Mouse (Mus musculus): ENCODE data around the gene Ano1. TPM values are rescaled to one million over a fixed set of nuclear protein-coding genes. Genes with fewer than 3 reads are reported as not detected.

Gene Ano1
- polyA plus RNA-seq, 1 experiment from 2014 or later = not detected

DNA sequence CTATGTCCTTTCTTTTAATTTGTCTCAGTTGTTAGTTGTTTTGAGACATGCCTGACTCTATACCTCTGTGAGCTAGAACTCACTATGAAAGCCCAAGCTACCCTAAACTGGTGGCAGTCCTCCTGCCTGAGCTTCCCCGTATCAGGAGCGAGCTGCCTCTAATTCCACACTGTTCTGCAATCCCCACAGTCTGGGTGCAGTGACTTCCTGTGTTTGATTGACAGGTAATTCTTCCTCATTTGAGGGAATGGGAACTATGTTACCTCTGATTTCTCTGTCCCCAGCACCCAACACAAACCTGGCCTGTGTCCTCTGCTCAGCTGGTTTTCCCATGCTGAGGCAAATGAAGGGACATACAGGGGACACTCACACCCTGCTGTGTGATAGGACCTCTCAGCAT lies 27.9 kb upstream of the Ano1 start:
- Histone ChIP-seq H3K36me3 (ENCODE audit: inconsistent target) (no peaks in the 10 kb centered on the region), H3K4me3 (ENCODE audit: inconsistent target) (no peak overlapping the region), H3K79me2 (ENCODE audit: inconsistent target) (no peaks in the 10 kb centered on the region), H3K27ac (no peak overlapping the region)
- WGBS (ENCODE audit: missing documents) = 5% methylated on average over 2 of the region's 2 CpGs

DNA sequence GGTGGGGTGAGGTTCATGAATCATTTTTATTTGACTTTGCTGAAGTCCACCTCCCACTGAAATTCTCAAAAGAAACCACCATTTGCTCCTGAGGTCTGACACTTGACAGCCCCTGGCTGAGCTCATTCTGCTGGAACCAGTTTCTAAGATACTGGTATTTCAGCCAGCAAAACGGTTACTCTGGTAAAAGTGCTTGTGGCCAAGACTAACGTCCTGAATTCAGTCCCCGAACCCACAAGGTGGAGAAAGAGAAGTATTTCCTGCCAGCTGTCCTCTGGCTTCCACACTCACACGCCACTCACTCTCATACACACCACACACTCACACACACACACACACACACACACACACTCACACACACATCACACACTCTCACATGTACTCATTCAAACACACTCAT lies 26.0 kb upstream of the Ano1 start:
- Histone ChIP-seq H3K79me2 (ENCODE audit: inconsistent target) (no peaks in the 10 kb centered on the region), H3K4me3 (ENCODE audit: inconsistent target) (no peak overlapping the region), H3K36me3 (ENCODE audit: inconsistent target) (no peaks in the 10 kb centered on the region), H3K27ac (no peak overlapping the region)
- WGBS (ENCODE audit: missing documents) = 13% methylated on average over 4 of the region's 4 CpGs

DNA sequence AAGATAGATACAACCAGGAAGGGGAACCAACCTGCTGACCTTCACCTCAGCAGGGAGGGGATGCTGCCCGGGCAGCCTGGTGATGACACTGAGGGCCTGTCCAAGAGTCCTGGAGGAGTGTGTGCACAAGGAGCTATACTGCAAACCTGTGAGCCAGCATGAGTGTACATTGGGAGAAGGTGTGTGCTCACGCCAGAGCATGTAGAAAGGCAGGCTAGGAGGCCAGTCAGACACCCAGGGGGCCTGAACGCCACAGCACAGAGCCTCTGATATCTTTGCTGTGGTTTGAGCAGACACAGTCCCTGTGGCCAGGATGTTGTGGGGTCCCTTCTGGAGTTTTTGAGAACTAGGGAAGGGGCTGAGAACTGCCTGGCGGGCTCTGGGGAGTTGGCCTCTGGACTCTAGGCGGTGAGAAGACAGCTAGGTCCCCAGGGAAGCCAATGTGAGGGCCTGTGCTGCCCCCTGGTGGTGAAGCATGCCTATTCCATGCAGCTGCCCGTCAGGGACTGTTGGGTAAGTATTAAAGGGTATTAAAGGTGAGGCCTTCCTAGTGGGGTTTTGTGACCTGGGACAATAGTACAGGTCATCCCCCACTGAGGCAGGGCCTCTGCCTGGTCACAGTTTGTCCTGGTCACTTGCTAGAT lies 24.2 kb upstream of the Ano1 start:
- no peak overlapping the region for H3K4me3 ChIP-seq (ENCODE audit: inconsistent target)
- H3K27ac ChIP-seq = no peak overlapping the region
- no peaks in the 10 kb centered on the region for H3K36me3 ChIP-seq (ENCODE audit: inconsistent target)
- H3K79me2 ChIP-seq (ENCODE audit: inconsistent target) = no peaks in the 10 kb centered on the region
- WGBS (ENCODE audit: missing documents) = 42% methylated on average over 6 of the region's 6 CpGs

DNA sequence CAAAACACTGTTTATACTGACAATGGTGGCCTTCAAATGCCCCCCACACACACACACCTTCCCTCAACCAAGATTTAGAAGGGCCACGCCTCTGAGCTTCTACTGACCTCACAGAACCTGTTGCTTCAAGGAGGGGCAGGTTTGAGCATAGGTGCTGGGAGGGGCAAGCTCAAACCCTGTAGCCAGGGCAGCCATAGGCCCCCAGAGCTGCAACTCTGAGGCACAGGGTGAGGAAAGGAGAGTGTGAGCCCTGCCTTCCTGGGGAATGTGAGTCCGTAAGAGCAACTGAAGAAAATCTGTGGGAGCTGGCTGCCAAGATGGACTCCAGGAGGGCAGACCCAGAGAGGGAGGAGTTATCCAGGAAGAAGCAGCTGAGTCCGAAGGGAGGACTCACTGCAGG lies 23.4 kb upstream of the Ano1 start:
- Histone ChIP-seq H3K4me3 (ENCODE audit: inconsistent target) (no peak overlapping the region), H3K27ac (no peak overlapping the region), H3K79me2 (ENCODE audit: inconsistent target) (no peaks in the 10 kb centered on the region), H3K36me3 (ENCODE audit: inconsistent target) (no peaks in the 10 kb centered on the region)
- WGBS (ENCODE audit: missing documents) = 94% methylated on average over 3 of the region's 3 CpGs

DNA sequence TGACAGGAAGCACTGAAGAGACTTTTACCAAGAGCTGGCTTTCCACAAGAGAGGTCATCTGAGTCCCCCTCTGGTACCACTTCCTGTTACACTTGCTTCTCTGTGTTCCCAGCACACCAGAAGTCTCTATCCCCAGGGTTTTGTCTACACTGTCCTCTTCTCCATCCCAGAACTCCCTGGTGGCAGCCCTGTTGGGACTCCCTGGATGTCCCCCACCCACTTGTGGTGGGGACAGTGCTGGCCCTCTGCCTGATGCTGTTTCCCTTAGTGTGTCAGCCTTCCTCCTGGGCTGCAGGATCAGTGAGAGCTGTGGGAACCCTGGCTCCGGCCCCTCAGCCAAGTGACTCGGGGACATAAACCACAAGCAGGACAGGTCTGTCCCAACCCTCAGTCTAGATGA lies 22.5 kb upstream of the Ano1 start:
- WGBS (ENCODE audit: missing documents) = 19% methylated on average over 2 of the region's 2 CpGs

DNA sequence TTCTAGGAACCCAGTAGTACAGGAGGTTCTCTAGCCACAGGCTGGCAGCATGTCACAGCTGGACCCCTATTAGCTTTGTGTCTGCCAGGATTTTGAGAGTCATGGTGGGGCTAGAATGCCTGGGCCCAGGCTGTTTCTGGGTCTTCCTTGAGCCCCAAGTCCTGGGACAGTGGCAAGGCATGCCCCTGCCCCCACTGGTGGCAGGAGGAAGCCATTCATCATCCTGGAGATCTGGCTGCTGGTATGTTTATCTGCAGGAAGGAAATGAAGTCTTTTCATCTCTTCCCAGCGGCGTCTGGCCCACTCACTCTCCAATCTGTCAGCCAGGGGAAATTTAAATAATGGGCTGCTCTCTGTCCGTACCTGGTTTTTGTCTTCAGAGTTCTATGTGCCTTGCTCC lies 18.3 kb upstream of the Ano1 start:
- H3K27ac ChIP-seq = no peak overlapping the region
- no peak overlapping the region for H3K4me3 ChIP-seq (ENCODE audit: inconsistent target)
- H3K36me3 ChIP-seq (ENCODE audit: inconsistent target) = no peaks in the 10 kb centered on the region
- 11% methylated on average over 3 of the region's 3 CpGs for WGBS (ENCODE audit: missing documents)
- H3K79me2 ChIP-seq (ENCODE audit: inconsistent target) = no peaks in the 10 kb centered on the region

More for the DNA sequence above, 22.5 kb upstream of the Ano1 start:
- no peak overlapping the region for H3K4me3 ChIP-seq (ENCODE audit: inconsistent target)
- H3K36me3 ChIP-seq (ENCODE audit: inconsistent target) = no peaks in the 10 kb centered on the region
- no peak overlapping the region for H3K27ac ChIP-seq
- no peaks in the 10 kb centered on the region for H3K79me2 ChIP-seq (ENCODE audit: inconsistent target)

DNA sequence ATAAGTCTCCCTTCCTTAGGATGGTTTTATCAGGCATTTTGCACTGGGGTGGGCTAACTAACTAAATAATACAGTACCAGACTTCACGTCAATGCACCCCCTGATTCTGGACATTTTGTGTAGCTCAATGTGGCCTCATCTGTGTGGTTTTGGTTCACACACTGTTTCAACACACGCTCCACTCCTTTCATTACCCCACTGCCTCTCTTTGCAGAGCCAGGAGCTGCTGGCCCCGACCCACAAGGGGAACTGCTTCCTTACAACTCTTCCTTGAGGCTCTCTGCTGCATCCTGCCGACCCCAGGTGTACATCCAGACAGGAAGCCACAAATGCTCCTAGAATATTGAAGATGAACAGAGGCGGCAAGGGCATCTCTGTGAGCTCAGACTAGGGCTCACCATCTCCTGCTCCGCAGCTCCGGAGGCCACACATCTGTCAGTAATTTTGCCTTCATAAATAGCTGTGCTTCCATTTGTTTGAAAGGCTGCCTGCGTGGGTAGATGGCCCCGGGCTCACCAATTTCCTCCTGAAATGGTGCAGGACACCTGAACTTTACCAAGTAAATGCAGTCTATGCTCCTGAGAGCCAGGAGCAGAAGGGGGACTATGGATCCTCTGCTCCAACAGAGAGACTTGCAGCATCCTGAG lies 17.8 kb upstream of the Ano1 start:
- Histone ChIP-seq H3K27ac (no peak overlapping the region), H3K36me3 (ENCODE audit: inconsistent target) (no peaks in the 10 kb centered on the region), H3K4me3 (ENCODE audit: inconsistent target) (no peak overlapping the region), H3K79me2 (ENCODE audit: inconsistent target) (no peaks in the 10 kb centered on the region)
- 3% methylated on average over 9 of the region's 9 CpGs for WGBS (ENCODE audit: missing documents)

DNA sequence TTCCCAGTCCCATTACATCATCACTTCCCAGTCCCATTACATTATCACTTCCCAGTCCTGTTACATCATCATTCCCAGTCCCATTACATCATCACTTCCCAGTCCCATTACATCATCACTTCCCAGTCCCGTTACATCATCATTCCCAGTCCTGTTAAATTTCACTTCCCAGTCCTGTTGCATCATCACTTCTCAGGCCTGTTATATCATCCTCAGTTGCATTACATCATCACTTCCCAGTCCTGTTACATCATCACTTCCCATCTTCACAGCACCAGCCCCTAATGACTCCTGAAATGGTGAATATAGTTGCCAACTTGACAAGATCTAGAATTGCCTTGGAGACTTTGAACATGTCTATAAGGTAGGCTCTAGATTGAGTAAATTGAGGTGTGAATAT lies 17.1 kb upstream of the Ano1 start:
- Histone ChIP-seq H3K36me3 (ENCODE audit: inconsistent target) (no peaks in the 10 kb centered on the region), H3K4me3 (ENCODE audit: inconsistent target) (no peak overlapping the region), H3K79me2 (ENCODE audit: inconsistent target) (no peaks in the 10 kb centered on the region), H3K27ac (no peak overlapping the region)
- WGBS (ENCODE audit: missing documents) = 80% methylated on average over 1 of the region's 1 CpGs

DNA sequence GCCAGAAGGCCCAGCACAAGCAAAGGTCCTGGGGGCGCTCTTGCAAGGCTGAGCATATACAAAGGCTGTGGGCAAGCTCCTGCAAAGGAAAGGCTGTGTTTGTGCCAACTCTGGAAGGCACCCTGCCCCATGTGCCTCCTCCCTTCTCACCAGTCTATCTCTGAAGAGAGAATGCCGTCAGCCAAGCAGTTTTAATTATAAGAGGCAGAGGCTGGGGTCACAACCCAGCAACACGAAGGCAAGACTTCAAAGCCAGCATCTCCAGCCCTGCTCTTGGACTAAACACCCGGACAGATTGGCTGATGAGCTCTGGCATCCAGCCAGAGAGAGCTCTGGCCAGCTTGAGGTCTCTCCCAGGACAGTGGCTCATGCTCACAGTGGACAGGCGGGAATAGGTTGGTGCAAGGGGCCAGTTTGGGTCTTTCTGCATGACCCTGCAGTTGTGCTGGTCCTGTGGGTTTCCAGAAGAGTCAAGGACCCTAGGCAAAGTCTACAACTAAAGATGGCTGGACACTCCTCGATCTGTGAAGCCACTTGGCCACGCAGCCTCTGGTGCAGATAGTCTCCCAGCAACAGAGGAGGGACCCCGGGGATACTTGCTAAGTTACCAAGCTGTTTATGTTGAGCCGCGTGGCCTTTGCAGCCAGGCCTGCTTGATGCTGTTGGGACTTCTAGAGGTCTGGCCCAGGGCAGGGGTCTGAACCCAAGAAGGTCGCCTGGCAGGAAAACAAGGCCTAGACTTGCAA lies 12.9 kb upstream of the Ano1 start:
- H3K79me2 ChIP-seq (ENCODE audit: inconsistent target) = no peaks in the 10 kb centered on the region
- H3K36me3 ChIP-seq (ENCODE audit: inconsistent target) = no peaks in the 10 kb centered on the region
- WGBS (ENCODE audit: missing documents) = 89% methylated on average over 11 of the region's 11 CpGs
- no peak overlapping the region for H3K4me3 ChIP-seq (ENCODE audit: inconsistent target)
- H3K27ac ChIP-seq = no peak overlapping the region

DNA sequence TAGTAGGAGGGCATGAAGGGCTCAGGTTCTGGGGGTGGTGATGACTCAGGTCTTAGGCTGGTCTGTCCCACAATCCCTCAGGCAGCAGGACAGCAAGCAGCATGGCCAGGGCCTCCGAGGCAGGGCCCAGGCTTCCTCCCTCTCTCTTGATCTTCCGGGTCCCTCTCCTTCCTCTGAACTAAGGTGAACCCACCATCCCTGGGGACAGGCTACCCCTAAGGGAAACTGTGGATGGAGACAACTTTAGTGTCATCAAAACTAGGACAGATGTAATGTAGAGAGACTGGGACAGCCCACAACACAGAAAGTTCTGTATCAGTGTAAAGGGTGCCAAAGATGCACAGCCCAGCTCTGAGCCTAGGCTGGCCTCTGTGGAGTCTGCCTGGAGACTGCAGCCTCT lies 12.2 kb upstream of the Ano1 start:
- 87% methylated on average over 2 of the region's 2 CpGs for WGBS (ENCODE audit: missing documents)
- Histone ChIP-seq H3K27ac (no peak overlapping the region), H3K79me2 (ENCODE audit: inconsistent target) (no peaks in the 10 kb centered on the region), H3K36me3 (ENCODE audit: inconsistent target) (no peaks in the 10 kb centered on the region), H3K4me3 (ENCODE audit: inconsistent target) (no peak overlapping the region)

DNA sequence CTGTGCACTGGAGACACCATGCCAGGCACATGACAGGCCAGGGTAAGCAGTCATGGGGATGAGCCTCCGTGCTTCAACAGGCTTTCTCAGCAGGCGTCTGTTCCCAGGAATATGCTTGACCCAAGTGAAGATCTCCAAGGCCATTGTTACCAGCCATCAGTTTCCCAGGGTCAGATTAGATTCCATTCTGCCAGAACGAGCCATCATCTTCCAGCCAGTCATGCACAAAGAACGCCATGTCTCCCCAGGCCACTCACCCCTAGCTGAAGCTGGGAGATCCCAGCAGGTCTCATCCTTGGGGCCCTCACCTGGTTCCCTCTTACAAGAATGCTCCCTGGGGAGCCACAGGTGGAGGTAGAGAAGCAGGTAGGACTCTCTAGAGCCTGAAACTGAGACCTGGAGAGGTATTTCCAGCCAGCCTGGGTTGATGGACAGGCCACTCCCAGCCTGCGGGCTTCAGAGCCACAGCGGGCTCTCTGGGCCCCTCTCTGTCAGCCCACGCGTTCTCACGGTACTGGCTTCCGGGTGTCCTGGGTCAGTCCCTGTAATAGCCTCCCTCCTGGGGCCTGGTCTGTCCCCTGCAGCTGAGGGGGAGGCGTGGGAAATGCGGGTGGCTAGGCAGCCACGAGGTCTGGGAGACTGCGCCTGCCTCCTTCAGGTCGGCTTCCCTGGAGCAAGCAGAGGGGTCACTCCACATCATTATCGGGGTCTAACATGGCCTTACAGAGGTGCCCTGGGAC lies 10.9 kb upstream of the Ano1 start:
- H3K79me2 ChIP-seq (ENCODE audit: inconsistent target) = no peaks in the 10 kb centered on the region
- H3K36me3 ChIP-seq (ENCODE audit: inconsistent target) = no peaks in the 10 kb centered on the region
- H3K4me3 ChIP-seq (ENCODE audit: inconsistent target) = no peak overlapping the region
- H3K27ac ChIP-seq = no peak overlapping the region
- 78% methylated on average over 16 of the region's 16 CpGs for WGBS (ENCODE audit: missing documents)

DNA sequence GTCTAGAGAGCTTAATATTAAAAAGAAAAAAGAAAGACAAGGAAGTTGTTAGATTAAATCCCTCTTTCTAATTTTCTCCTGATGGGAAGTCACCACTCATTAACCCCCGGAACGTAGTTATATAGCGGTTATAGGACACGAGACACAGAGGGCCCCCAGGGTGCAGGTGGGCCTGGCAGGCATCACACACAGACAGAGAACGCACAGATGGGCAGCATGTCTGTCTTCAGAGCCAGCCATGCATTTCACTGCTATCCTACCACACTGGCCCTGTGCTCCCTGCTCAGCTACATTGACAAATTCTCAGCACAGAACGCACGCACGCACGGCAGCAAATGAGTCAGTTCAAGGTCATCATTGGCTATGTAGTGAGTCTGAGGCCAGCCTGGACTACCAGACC lies 8.5 kb upstream of the Ano1 start:
- 92% methylated on average over 9 of the region's 9 CpGs for WGBS (ENCODE audit: missing documents)
- Histone ChIP-seq H3K79me2 (ENCODE audit: inconsistent target) (no peaks in the 10 kb centered on the region), H3K27ac (no peak overlapping the region), H3K4me3 (ENCODE audit: inconsistent target) (no peak overlapping the region), H3K36me3 (ENCODE audit: inconsistent target) (no peaks in the 10 kb centered on the region)

DNA sequence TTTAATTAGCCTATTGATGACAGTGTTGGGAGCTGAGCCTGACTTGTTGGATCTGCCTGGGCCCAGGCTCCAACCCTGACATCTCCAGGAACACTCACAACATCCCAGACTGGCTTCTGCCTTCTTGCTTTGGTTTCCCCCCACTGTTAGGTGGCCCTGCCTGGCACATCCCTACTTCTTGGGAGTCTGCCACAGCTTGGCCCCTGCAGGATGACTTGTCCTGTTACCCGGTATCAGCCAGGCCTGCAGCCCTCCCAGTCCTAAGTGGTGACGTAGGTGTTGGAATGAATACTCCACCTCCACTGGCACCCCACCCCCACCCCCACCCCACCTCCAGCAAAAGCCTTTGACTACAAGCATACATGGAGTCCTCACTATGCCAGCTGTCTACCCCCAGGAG lies 7.7 kb upstream of the Ano1 start:
- Histone ChIP-seq H3K27ac (no peak overlapping the region), H3K4me3 (ENCODE audit: inconsistent target) (no peak overlapping the region), H3K36me3 (ENCODE audit: inconsistent target) (no peaks in the 10 kb centered on the region), H3K79me2 (ENCODE audit: inconsistent target) (no peaks in the 10 kb centered on the region)
- 84% methylated on average over 2 of the region's 2 CpGs for WGBS (ENCODE audit: missing documents)

DNA sequence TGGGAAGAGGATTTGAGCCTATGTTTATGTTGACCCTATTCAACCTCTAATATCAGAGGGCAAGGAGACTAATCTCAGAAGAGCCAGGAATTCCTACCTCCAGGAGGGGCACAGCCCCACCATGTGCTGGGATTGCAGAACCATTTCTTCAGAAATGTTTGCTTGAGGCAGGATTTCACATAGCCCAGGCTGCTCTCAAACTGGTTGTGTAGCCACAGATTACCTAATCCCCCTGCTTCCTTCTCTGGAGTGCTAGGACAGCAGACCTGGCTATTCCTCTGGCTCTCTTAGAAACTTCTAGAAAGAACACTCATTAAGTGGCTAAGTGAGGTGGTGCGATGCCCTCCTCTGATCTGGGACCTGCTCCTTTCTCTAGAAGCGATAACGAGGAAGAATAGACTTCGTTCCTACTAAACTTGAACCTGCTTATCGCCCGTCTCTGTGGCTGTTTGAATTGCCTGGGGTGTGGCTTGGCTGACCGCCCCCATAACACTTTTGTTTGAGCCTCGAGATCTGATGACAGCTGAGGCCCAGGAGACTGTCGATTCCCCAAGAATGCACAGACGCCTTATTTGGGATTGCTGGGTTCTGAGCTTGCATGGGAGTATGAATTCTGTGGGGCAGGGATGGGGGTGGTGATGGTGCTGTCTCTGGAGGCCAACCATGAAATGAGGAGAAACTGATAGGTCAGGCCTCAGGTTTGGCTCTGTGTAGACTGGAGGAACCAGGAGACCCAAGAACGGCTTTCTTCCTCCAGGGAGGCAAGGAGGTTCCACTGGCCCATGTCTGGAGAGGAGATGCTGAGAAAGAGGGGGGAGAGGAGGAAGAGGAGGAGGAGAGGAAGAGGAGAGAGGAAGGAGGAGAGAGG lies 4.0 kb upstream of the Ano1 start:
- Histone ChIP-seq H3K27ac (no peak overlapping the region), H3K79me2 (ENCODE audit: inconsistent target) (no peaks in the 10 kb centered on the region), H3K4me3 (ENCODE audit: inconsistent target) (no peak overlapping the region), H3K36me3 (ENCODE audit: inconsistent target) (no peaks in the 10 kb centered on the region)
- 93% methylated on average over 11 of the region's 11 CpGs for WGBS (ENCODE audit: missing documents)
